Mouse (Mus musculus): ENCODE data around the gene Stt3a. TPM values are rescaled to one million over a fixed set of nuclear protein-coding genes. Genes with fewer than 3 reads are reported as not detected.

Stt3a gene
- 572 and 706 TPM in 2 replicates for total RNA-seq (2017)

DNA sequence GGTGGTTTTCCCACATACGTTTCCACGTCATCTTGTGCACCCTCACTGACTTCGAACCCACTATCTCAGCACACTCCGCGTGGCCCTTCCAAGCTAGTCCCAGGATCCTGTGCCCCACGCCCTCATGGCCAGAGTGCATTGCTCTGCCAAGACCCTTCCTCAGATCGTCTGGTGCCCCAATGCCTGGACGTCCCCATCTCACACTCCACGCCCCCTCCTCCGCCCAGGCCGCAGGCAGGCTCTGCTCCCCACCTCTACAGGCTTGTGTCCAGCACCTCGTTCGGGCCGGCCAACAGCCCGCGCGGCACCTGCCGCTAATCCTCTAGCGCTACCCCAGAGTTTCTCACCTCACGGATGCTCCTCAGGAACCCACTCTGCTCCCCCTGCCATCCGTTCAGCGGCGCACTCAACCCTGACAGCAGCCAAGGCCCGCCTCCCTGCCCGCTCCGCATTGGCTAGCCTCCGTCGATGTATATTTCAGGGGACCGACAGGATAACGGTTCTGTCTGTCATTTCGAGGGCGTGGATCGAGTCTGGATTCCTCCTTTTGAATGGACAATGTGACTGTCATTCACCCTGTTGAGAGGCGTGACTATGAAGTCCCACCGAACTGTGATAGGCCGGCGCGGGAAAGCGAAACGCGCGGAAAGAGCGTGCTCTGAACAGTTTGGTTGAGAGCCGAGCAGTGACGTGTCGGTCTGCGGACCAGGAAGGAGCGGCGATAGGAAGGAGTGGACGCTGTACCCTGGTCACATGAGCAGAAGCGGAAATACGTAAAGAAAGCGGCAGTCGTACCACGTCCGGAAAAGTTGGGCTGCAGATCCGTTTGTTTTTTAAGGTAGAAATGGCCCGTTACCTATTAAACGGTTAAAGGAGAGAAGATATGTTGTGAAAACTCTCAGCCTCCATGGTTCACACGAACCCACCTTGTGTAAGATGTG is at the start of gene Stt3a:
Gene Stt3a, minus strand, starts transcription at position 477 of the 941 bp plus-strand sequence.
- peak; percentile 94 for ATAC-seq (replicated peaks; ENCODE audit: low read depth, poor library complexity, severe bottlenecking)

DNA sequence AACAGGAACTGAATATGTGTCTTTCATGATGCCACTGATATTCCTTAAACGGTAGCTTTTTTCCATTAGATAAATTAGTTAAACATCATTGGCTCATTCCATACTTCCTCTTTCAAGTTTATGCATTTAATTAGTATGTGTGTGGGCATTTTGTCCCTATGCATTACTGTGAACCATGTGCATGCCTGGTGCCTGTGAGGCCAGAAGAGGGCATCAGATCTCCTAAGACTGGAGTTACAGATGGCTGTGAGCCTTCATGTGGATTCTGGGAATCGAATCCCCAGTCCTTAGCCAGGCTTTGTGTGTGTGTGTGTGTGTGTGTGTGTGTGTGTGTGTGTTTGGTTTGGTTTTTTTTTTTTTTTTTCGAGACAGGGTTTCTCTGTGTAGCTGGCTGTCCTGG is 47.0 kb upstream of the Stt3a start:
- no peak for ATAC-seq (replicated peaks; ENCODE audit: low read depth, poor library complexity, severe bottlenecking)

DNA sequence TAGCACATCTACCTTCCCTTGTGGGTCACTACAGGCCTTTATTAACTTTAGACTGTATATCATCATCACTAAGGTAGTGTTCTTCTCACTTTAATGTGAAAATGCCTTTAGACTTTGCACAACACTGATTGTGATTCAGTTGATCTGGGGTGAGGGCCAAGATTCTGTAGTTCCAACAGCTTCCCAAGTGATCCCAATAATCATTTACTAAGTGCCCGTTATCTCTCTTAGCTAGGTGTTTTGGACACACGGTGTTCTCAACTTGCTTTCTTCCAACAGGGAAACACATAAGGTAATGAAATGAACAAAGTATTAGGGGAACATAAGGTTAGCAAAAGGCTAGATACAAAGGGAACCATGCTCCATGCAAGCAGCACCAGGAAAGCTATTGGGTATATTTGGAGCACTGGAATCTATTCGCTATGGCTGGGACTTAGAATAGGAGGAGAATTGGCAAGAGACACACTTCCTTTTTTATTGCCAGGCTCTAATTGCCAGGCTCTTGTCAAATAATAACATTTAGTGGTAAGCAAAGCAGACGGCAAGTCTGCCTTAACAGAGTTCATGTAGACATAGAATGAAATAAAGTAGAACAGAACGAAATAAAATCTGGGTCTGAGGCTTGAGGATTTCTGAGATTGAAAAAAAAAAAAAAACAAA is 40.8 kb upstream of the Stt3a start:
- ATAC-seq (replicated peaks; ENCODE audit: low read depth, poor library complexity, severe bottlenecking), result no peak

DNA sequence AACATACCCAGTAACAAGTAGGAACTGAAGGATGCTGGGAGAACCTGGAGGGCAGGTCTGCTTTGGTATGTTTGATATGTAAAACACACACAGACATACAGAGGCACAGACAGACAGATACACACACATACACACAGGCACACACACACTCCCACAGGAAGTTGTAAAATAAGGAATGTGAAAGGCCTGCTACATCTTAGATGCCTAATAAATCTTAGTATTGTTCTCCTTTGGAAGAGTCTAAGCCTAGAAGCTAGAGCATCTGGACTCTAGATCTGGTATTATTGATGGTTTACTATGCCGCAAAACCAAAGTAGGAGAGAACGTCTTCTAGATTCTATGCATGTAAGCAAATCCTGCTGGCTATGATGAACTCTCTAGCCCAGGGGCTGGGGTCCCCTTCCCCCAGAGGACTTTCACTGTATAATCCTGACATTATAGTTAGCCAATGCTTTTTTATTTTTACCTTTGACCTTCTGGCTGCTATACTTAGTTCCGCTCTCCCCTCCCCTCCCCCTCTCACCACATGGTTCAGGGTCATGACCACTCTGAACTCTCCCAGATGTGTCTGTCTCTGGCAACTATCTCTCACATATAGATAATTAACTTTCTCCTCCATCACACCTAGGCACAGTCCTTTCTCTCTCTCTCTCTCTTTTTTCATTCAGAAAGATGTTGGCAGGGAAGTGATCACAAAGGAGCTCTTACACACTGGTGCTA is 37.9 kb upstream of the Stt3a start:
- no peak for ATAC-seq (replicated peaks; ENCODE audit: low read depth, poor library complexity, severe bottlenecking)

DNA sequence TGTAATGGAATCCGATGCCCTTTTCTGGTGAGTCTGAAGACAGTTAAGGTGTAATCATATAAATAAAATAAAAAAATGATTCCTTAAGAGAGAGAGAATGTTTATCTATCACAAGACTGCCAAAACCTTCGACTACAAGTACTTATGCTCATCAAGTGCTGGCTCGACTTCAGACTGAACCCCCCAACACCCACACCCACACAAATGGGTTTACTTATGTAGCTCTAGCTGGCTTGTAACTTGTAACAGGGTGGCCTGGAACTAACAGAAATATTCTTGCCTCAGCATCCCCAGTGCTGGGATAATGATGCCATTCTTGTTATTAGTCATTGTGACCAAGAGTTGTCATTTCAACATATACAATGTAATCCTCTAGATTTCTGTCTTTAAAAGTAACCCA is 36.4 kb upstream of the Stt3a start:
- ATAC-seq (replicated peaks; ENCODE audit: low read depth, poor library complexity, severe bottlenecking), result no peak

DNA sequence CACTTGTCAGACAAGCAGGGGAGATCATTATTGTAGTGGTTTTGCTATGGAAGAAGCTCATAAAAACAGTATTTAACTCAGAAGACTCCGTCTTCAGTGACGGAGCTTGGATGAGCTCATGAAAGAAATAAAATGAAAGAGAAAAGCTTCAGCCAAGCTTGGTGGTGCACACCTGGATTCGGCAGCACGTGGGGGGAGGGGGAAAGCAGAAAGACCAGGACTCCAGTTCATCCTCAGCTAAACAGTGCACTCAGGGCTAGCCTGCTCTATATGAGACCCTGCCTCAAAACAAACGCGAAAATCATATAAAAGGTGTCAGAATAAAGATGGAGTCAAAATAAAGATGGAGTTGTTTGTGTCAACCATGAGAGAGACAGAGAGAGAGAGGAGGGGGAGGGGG is 35.9 kb upstream of the Stt3a start:
- ATAC-seq (replicated peaks; ENCODE audit: low read depth, poor library complexity, severe bottlenecking), result no peak

DNA sequence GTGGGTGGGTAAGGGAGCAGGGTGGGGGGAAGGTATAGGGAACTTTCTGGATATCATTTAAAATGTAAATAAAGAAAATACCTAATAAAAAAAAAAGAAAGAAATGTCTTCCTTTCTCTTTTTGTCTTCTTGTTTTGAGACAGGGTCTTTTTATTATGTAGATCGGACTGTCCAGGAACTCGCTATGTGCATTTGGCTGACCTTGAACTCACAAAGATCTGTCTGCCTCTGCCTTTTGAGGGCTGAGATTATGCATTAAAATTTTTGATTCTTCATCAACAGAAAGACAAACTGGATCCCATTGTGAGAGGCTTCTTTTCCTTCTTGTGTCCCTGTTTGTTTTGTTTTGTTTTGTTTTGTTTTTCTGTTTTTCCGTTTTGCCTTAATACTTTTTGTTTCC is 35.5 kb upstream of the Stt3a start:
- no peak for ATAC-seq (replicated peaks; ENCODE audit: low read depth, poor library complexity, severe bottlenecking)

DNA sequence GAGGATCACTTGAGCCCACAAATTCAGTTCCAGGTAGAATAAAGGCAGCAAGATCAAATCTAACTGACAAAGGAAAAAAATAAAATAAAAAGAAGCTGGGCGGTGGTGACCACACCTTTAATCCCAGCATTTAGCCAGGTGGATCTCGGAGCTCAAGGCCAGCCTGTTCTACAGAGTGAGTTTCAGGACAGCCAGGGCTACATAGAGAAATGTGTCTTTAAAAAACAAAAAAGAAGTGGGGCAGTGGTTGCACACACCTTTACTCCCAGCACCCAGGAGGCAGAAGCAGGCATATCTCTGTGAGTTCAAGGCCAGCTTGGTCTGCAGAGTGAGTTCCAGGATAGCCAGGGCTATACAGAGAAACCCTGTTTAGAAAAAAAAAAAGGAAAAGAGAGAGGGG is 34.5 kb upstream of the Stt3a start:
- ATAC-seq (replicated peaks; ENCODE audit: low read depth, poor library complexity, severe bottlenecking), result no peak

DNA sequence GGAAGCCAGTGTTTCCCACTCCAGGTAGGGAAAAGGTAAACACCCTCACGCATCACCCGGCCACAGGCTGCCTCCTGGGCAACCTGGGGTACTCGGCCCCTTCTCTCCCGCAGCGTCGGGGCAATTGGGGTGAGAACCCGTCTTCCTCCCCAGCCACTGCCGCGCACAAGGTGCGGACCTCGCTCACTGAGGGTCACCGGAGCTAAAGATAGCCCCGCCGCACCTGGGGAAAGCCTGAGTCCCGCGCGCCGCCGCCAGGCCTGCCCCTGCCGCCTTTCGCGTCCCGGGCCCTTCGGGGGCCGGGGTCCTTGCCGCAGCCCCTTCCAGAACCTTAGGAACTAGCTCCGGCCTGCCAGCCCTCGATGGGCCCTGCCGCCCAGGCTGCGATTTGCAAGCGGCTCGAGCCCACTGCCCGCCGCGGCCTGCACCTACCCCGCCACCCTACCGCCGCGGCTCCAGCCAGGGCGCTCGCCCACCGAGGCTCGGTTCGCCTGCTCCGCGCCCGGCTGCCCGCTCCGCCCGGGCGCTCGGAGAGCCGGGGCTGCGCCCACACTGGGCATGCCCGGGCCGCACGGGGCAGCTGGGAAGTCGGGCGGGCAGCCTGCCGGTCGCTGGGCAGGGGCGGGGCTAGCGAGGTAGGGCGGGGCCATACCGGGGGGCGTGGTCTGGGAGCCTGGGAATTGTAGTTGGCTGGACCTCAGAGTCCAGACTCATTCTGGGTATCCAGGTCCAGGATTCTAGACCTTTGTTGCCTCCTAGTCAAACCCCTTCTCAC is 29.5 kb upstream of the Stt3a start, which contains the start of gene Ei24:
Gene Ei24, minus strand, starts transcription at position 613 of the 775 bp plus-strand sequence.
- peak; percentile 96 for ATAC-seq (replicated peaks; ENCODE audit: low read depth, poor library complexity, severe bottlenecking)

DNA sequence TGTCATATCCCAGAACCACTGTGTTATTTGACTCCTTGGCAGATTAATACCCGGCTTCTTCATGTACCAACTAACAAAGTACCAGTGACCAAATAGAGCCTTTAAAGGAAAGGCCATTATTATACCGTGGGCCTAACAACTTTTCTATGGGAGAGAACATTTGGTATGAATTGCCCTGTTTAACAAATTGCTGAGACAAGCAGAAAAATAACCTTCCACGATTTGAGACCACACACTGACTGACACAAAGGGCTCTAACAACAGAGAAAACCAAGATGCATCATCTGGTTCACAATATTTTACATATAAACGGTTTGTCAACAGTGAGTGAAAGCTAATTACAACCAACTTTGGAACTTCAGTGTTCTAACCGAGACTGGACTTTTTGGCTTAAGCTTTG is 28.7 kb upstream of the Stt3a start:
- ATAC-seq (replicated peaks; ENCODE audit: low read depth, poor library complexity, severe bottlenecking), result no peak

DNA sequence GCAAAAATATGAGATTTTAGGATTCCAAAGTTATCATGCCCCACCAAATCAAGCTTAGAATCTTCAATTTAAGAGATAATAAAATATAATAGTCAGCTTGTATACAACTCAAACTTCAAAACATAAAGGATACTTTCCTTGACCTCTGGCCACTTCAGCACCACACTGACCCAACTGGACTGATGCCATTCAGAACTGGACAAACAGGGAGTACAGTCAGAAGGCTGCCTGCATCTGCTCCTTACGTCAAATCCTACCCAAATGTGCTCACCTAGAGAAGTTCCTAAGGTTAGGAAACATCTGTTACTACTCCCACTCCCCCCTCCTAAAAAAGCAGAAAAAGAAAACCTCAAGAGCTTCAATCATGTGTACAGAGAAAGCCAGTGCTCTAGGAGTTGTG is 28.1 kb upstream of the Stt3a start:
- no peak for ATAC-seq (replicated peaks; ENCODE audit: low read depth, poor library complexity, severe bottlenecking)

DNA sequence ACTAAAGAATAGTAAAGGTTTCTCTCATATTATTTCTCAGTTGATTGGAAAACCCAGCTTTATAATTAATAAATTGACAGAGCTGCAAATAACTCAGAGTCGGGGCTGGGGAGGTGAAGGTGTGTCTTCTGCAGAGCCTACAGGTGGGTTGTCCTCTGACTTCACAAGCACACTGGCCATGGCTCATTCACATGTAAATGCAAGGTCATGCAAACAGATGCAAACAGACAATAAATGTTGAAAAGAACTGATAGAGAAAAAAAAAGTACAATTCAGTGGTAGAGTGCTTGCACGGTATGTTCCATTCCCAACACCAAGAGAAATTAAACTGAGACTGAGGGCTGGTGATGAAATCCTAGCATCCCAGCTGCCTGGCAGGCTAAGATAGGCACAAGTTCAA is 27.0 kb upstream of the Stt3a start:
- no peak for ATAC-seq (replicated peaks; ENCODE audit: low read depth, poor library complexity, severe bottlenecking)

DNA sequence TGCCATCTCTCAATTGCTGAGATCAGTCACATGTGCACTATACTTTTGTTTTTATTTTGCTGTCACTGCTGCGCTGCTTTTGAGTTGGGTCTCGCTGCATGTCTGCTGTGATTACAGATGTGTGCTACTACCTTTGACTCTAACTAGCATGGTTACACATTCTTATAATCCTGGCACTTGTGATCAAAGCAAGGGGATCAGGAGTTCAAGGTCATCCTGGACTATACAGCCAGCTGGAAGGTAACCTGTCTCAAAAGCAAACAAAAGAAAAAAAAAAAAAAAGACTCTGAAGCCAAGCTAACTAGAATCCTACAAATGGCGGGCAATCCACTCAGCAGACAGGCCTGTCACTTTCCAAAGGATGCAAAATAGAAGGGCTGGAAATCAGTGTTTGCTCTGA is 24.7 kb upstream of the Stt3a start:
- no peak for ATAC-seq (replicated peaks; ENCODE audit: low read depth, poor library complexity, severe bottlenecking)

DNA sequence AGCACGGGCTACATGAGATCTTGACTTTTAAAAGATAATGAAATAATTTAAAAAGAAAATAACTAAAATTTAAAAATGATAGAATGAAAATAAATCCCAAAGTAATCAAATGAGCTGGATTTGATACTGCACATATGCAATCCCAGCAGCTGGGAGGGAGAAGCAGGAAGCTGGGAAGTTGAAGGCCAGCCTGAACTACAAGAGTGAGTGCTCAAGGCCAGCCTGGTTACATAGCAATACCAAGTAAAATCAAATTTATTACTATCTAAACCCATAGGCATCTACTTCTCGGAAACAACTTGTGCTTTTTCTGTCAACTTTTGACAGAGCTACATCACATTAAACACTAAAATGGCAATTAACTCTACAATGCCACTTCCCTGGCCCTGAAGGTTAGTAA is 16.4 kb upstream of the Stt3a start:
- no peak for ATAC-seq (replicated peaks; ENCODE audit: low read depth, poor library complexity, severe bottlenecking)

DNA sequence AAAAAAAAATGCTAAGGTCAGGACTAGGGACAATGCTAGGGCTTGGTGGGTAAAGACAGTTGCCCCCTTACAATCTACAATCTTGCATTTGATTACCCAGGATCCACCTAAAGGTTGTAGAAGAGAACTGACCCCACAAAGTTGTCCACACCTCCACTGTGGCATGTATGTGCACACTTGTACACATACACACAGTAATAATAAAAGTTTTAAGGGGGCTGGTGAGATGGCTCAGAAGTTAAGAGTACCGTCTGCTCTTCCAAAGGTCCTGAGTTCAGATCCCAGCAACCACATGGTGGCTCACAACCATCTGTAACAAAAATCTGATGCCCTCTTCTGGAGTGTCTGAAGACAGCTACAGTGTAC is 1.6 kb upstream of the Stt3a start:
- ATAC-seq (replicated peaks; ENCODE audit: low read depth, poor library complexity, severe bottlenecking), result no peak

DNA sequence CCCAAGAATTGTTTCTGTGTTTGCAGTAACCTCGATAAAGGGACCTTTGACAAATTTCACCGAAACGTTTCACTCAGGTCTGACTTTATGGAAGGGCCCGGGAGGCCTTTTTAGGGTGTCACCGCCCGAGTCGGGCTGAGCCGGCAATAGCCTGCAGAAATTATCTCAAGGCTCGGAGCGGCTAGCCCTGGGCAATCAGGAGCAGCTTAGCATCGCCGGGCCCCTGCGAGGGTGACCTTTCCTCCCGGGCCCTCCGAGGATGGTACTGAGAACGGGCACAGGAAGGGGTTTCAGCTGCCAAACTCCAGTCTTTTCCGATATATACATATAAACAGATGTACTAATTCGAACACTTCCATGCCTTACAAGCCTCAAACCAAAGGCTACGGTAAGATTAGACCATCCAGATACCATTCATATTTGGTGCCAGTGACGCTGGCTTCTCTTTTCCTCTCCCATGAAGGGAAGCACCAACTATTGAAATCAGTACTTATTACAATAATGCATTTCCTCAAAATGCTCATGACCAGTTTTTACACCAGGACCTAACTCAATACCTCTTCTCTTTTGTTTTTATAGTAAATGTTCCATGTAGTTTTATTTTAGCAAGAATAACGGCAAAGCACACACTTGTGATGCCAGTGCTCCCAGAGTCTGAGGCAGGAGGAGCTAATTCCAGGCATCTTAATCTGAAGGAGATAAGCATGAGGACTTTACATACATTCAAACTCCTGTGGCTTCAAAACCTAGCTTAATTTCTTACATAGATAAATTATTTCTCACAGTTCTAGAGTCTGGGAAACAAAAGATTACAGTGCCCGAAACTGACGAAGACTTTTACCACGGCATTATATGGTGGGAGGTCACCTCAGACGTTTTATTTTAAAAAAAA is 923 bp upstream of the Stt3a start:
- peak; percentile 12; the same call in 1 of the 2 replicates for ATAC-seq (replicated peaks; ENCODE audit: low read depth, poor library complexity, severe bottlenecking)

DNA sequence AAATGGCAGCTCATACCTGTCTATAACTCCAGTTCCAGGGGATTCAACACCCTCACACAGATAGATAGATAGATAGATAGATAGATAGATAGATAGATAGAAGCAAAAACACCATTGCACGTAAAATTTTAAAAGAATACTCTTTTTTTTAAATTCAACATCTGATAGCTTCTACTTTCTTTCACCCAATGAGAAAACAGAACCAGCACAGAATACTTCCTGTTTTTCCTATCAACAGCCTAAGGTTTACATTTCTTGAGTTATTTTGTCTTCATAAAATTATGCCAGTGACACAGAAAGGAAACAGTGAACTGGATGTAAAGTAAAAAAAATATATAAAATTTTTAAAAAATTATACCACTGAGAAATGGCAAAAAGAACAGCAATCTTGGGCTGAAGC is 3.1 kb downstream of the Stt3a start:
- no peak for ATAC-seq (replicated peaks; ENCODE audit: low read depth, poor library complexity, severe bottlenecking)

DNA sequence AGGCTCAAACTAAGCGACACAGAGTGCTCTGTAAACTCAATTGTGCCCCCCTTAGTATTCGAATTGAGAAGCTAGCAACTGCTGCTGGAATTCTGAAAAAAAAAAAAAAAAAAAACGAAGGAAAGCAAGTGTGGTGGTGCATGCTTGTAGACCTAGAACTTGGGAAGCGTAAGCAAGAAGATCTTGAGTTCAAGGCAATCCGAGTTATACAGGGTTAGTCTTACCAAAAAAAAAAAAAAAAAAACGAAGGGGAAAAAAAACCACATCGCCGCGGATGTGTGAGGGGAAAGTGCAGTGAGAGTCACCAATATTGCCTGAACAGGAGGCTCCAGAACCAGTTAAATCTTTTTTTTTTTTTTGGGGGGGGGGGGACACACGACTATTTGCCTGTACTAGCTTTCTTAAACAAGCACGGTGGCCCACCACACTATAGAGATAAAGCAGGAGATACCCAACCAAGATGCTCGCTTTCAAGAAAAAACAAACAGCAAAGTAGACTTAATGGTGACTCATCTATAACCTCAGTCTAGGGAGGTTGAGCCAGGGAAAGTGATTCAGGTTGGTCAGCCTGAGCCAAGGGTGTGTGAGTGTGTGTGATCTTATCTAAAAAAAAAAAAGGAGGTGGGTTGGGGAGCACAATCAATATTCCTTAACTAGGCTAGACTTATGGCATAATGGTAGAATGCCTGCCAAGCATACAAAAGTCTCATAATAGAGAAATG is 40.3 kb downstream of the Stt3a start, which contains the start of gene Chek1:
Gene Chek1, minus strand, starts transcription at position 32 of the 722 bp plus-strand sequence.
- peak; percentile 9 for ATAC-seq (replicated peaks; ENCODE audit: low read depth, poor library complexity, severe bottlenecking)

Data from common myeloid progenitor, adult 5-6 weeks (primary cell).